Mouse (Mus musculus) CH12F3 (cell line): ENCODE measurements at regions not wholly inside any gene's neighbourhood (a gene's known extent, or its start where the extent isn't known, plus 50 kb on each side); places are given as distances from the start of the nearest gene placed in this dataset.

Experiments used
- in situ Hi-C: fragments of 300-500 bp; cut with MboI; formaldehyde crosslinking; loops from 2 replicates; pipeline ENCODE4 v1.14.3; 2020; ENCODE audit warnings: low sequenced_read_pairs

DNA sequence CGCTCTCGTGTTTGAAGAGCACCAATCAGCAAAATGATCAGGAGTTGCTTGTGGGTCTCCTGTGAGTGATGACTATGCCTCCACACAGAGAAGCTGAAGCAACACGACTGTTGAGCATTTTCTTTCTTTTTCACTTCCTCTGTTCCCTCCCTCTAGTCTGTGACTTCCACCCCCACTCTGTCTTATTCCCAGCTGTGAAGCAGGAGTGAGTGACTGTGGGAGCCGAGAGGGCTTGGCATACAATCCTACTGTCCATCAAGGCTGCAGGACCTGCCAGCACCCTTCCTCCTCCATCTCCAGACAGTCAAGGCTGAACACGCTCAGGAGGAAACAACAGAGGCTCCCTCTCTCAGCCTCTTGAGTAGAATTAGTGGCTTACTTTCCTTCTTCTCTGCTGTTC, 401.3 kb downstream of the Plcl1 start:
- in situ Hi-C loops = no loop called here

- in situ Hi-C loops = no loop called here
Observed at GRCm38 (mm10) chr1:55808724-55809519, 403.2 kb downstream of the Plcl1 start.

- in situ Hi-C loops = no loop called here
Observed at GRCm38 (mm10) chr1:55812486-55812885, 406.8 kb downstream of the Plcl1 start.

- in situ Hi-C loops = no loop called here
Observed at GRCm38 (mm10) chr1:55820866-55821500, 415.3 kb downstream of the Plcl1 start.

DNA sequence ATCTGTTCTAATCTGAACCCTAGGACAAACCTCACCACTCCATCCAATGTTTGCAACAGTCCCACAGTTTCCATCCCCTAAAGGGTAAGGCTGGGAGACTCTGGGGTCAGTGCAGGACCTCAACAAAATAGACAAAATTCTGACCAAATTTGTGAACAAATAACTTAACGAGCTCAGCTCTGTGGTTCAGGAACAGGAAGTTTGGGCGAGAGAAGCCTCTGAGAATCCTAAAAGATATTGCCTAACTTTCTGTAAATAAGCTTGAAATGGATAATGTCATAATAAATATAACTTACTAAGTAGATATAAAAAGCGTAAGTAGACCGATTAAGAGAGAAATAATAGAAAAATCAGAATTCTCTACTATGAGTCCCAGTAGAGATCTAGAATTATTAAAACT, 416.9 kb downstream of the Plcl1 start:
- in situ Hi-C loops = no loop called here

- in situ Hi-C loops = loop anchor here (25.0 kb wide), 1 partner anchor 415 kb away; the partner anchor contains the start of gene Plcl1
Observed at GRCm38 (mm10) chr1:55827191-55827590, 421.5 kb downstream of the Plcl1 start.

DNA sequence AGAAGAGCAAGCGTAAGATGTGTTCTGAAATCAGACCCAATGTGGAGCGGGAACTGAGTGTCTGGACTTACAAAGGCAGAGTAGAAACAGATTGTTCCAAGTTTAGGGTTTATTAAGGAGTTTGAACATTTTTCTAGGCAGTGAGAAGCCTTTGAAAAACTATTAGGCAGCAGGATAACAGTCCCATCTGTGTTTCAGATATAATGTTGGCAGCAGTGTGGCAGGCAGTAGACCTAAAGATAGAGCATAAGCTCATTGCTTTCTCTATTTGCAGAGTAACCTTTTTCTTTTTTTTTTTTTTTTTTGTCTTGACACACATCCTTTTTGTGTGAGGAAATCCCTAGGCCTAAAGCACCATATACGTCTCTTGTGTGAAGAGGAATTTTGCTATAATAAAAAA, 429.6 kb downstream of the Plcl1 start:
- in situ Hi-C loops = loop anchor here (25.0 kb wide), 1 partner anchor 423 kb away; the partner anchor contains the start of gene Plcl1

DNA sequence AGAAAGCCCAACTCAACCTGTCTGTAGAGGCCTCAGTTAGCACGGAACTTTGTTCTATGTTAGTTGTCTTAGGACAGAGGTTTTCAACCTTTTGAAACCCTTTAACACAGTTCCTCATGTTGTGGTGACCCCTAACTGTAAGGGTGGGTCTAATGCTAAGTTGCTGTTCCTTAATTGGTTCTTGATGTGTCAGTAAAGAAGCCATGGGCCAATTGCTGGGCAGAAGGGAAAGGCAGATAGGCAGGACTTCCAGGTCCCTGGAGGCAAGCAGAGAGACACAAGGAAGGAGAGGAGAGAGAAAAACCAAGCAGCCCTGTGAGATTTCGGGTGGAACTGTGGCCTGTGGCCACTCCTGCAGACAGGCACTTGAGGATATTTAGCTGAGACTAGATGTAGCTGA, 431.0 kb downstream of the Plcl1 start:
- in situ Hi-C loops = loop anchor here (25.0 kb wide), 1 partner anchor 424 kb away; the partner anchor contains the start of gene Plcl1

DNA sequence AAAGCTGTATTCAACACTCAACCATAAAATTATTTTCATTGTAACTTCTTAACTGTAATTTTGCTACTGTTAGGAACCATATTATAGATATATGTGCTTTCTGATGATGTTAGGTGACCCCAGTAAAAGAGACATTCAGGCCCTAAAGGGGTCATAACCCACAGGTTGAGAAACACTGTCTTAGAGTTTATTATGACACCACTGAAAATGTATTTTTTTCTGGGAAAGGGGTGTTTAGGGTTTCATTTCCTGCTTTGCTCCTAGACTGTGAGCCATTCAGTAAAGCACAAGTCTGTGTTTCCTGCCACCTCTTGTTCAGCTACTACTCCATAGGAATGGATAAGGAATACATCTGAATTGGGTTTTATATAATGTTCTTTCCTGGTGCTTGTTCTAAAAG, 431.6 kb downstream of the Plcl1 start:
- in situ Hi-C loops = loop anchor here (25.0 kb wide), 1 partner anchor 425 kb away; the partner anchor contains the start of gene Plcl1

DNA sequence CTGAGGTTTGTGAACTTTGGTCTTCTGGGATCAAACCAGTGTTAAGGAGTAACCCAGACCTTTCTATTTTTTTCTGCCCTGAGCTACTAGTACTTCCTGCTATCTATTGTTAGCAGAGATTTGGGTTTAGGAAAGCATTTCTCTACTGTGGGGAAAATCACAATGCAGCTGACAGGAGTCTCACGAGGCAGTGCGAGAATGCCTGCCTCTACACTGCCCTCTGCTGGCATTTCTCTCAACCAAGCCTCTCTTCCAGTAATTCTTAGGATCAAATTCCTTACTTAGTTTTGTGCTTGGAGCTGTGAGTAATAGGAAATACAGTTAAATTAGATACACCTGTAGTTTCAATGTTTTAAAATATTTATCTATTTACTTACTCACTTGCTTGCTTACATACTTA, 432.4 kb downstream of the Plcl1 start:
- in situ Hi-C loops = loop anchor here (25.0 kb wide), 1 partner anchor 426 kb away; the partner anchor contains the start of gene Plcl1

GRCm38 (mm10) chr1:55848806-55849205, 443.1 kb downstream of the Plcl1 start:
- in situ Hi-C loops = loop anchor here (25.0 kb wide), 1 partner anchor 437 kb away; the partner anchor contains the start of gene Plcl1

DNA sequence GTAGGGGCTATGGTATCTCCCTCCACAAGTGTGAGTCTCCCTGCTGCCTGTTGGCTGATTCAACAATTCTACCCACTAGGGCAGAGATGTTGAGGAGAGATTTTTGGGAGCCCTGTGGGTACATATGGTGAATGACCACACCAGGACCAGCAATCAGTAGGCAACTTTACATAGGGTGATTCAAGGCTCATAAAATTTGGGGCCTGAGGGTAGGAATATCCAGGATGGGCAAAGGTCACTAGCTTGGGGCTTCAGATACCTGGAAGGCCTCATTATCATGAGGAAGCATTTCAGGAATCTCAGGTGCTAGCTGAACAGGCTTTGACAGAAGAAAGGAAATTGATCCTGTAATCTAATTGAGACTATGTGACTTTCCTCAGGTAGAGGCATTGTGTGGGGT, 446.6 kb downstream of the Plcl1 start:
- in situ Hi-C loops = no loop called here

DNA sequence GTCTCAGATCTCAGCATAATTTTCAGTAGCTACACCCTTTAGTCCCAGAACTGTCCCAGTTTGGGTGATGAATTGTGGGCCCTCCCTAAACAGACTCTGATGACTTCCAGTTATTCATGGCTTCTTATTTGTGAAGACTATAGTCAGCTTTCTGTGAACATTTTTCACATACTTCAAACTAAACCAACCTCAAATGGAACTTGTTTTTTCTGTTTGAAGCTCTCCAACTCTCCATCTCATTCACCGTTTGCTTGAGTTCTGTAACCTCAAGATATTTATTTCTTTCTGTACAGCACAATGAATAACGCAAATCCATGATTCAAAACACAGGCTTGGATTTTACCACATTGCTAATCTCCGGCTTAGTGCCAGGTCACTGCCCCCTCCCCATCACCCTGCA, 453.4 kb downstream of the Plcl1 start:
- in situ Hi-C loops = no loop called here

- in situ Hi-C loops = no loop called here
Observed at GRCm38 (mm10) chr1:55863113-55863512, 457.4 kb downstream of the Plcl1 start.

DNA sequence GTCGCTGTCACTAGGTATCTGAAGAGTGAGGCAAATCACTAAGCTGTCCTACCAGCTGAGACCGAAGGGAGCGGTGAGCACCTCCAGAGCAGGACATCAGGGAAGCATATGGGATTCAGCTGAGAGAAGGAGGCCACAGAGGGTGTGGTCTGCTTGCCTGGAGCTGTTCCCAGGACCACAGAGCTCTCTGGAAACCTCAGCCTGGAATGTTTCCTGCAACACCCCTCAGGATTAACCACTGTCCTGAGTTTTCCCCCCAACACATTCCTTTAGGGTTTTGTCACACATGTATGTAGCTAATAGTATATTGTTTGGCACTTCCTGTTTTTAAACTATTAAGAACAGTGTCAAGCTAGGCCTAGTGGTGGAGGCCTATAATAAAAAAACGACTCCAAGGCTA, 459.6 kb downstream of the Plcl1 start:
- in situ Hi-C loops = no loop called here

DNA sequence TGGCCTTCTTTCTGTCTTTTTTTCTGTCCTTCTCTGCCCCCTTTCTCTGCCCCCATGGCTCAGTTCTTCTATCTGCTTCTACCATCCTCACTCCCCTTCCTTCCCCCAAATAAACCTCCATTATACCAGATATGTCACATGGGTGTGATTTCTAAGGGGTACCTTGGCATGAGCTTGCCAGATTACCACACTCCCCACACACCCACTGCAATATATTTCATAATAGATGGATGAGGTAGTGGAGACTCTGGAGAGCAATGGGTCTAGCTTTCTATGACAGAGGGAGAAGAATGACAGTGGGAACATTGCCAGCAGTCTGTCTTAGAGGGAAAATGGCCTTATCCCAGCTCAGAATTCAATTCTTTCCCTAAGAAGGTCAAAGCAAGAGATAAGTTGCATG, 461.0 kb downstream of the Plcl1 start:
- in situ Hi-C loops = no loop called here

- in situ Hi-C loops = no loop called here
Observed at GRCm38 (mm10) chr1:55873583-55873982, 467.9 kb downstream of the Plcl1 start.

- in situ Hi-C loops = no loop called here
Observed at GRCm38 (mm10) chr1:55874143-55874867, 468.6 kb downstream of the Plcl1 start.

- in situ Hi-C loops = loop anchor here (25.0 kb wide), 2 partner anchors 1112 to 1337 kb away; partner anchors contain the start of gene Satb2
Observed at GRCm38 (mm10) chr1:55874868-55875144, 469.1 kb downstream of the Plcl1 start.

- in situ Hi-C loops = loop anchor here (25.0 kb wide), 2 partner anchors 1103 to 1328 kb away; partner anchors contain the start of gene Satb2
Observed at GRCm38 (mm10) chr1:55884576-55884975, 478.9 kb downstream of the Plcl1 start.

GRCm38 (mm10) chr1:55886383-55887070, 480.8 kb downstream of the Plcl1 start:
- in situ Hi-C loops = loop anchor here (25.0 kb wide), 2 partner anchors 1101 to 1326 kb away; partner anchors contain the start of gene Satb2
